15 mouse cellular contexts compared by ENCODE assay signal in genomic region chr5:107759121-107759520, GRCm38 (mm10). TPM values are rescaled to one million over a fixed set of nuclear protein-coding genes. Genes with fewer than 3 reads are reported as not detected.
DNase-seq lines count a peak whose midpoint lies in the region; ATAC-seq lines count a peak whose summit lies in the region.
"Had no signal": no experiment of that assay in that cellular context is flagged by ENCODE, and none has a peak within 500 bp of the region (broad histone marks: within the 10 kb centered on the region; RNA-seq: fewer than 3 reads in every experiment).

No protein-coding gene starts in this region.

- peak; percentile 48 for DNase-seq in embryo, embryonic 10 days (ENCODE audit: low spot score)
- DNase-seq in embryo, embryonic 11 days = no peak
- DNase-seq in c-Kit-positive CD71-negative TER-119-negative erythroid progenitor cells, embryonic 14.5 days (ENCODE audit: low read depth) = peak; percentile 64
- DNase-seq in gastrocnemius, postnatal 36 days = no peak
- no peak for DNase-seq in left cerebral cortex, adult 9 months (ENCODE audit: low spot score in 2 of 2)
- no peak for DNase-seq in layer of hippocampus, postnatal 25 days (ENCODE audit: extremely low spot score in 1 of 2, low spot score in 1 of 2)
- DNase-seq: adrenal gland, postnatal 14 days; cerebellum, adult 18-20 months; lung, postnatal 14 days; thymus, postnatal 25 days had no signal

- peak; percentile 77 for ATAC-seq in intestine, embryonic 16.5 days
- peak; percentile 99 for ATAC-seq in megakaryocyte-erythroid progenitor cell, adult 5-6 weeks (replicated peaks; ENCODE audit: low FRiP score, low TSS enrichment, poor library complexity, severe bottlenecking)
- ATAC-seq: Patski had no signal

- no peaks in the 10 kb centered on the region for H3K4me1 ChIP-seq in intestine, embryonic 16.5 days (ENCODE audit: control insufficient read depth, insufficient read depth, low read length)

- H3K4me2 ChIP-seq in intestine, embryonic 16.5 days (ENCODE audit: low read depth, low read length) = no peak overlapping the region

- 51% methylated on average over 5 of the region's 5 CpGs for WGBS in intestine, embryonic 16.5 days

- intact Hi-C loops in gastrocnemius, postnatal 36 days (cut with DNase I) = no loop called here

- no peak overlapping the region for H3K4me3 ChIP-seq in intestine, embryonic 16.5 days (ENCODE audit: low read length)

- no peaks in the 10 kb centered on the region for H3K27me3 ChIP-seq in intestine, embryonic 16.5 days (replicated peaks; ENCODE audit: control insufficient read depth, insufficient read depth, low read length)
- H3K27me3 ChIP-seq: Patski had no signal

- no peaks in the 10 kb centered on the region for H3K9me3 ChIP-seq in intestine, embryonic 16.5 days (ENCODE audit: control insufficient read depth, low read length)

- H3K27ac ChIP-seq in intestine, embryonic 16.5 days (ENCODE audit: low read length) = no peak overlapping the region

- no peak overlapping the region for H3K9ac ChIP-seq in intestine, embryonic 16.5 days (ENCODE audit: low read depth, low read length)

- no peaks in the 10 kb centered on the region for H3K36me3 ChIP-seq in intestine, embryonic 16.5 days (ENCODE audit: control insufficient read depth, insufficient read depth, low read length)

RNA-seq across cellular contexts. Expression of gene Gfi1, which starts 33.3 kb away (rescaled TPM):
- 0.92 and 1.1 TPM in 2 replicates for polyA plus RNA-seq in intestine, embryonic 16.5 days (2015; fragmentation: Nextera tagmentation; extraction: Ambion mirVana)
- 0.67 and 0.81 TPM in 2 replicates for total RNA-seq in megakaryocyte-erythroid progenitor cell, adult 5-6 weeks (2014; fragmentation: Nextera tagmentation)
- 0.30 TPM in 1 of 2 replicates, not detected in the other for total RNA-seq in megakaryocyte-erythroid progenitor cell, adult 5-6 weeks (2017)
- under 1 TPM in 1 of 2 experiments, not detected in 1; 0.54 TPM for total RNA-seq in gastrocnemius, postnatal 36 days (2021)
- not detected for total RNA-seq in layer of hippocampus, postnatal 25 days (2021)
- total RNA-seq: layer of hippocampus, adult 18-20 months had no signal
- polyA plus RNA-seq: midbrain, postnatal 0 days had no signal

Comparison
In these comparisons a context has a peak if more than half of its experiments do, and no peak if none do; other contexts are left out.
1. DNase-seq: peak in embryo, embryonic 10 days (single experiment) and c-Kit-positive CD71-negative TER-119-negative erythroid progenitor cells, embryonic 14.5 days (single experiment); none in embryo, embryonic 11 days (single experiment), gastrocnemius, postnatal 36 days (0 of 2), left cerebral cortex, adult 9 months (0 of 2) and layer of hippocampus, postnatal 25 days (0 of 2).